Mouse (Mus musculus): Measurements from ENCODE around the gene Abcc8. TPM values are rescaled to one million over a fixed set of nuclear protein-coding genes. Genes with fewer than 3 reads are reported as not detected.

Abcc8 gene
- polyA plus RNA-seq, 1 experiment from 2014 or later: 32.3 TPM

- no peak overlapping the region for H3K9ac ChIP-seq (ENCODE audit: low read length)
- WGBS: 86% methylated on average over 7 of the region's 7 CpGs
- ATAC-seq (replicated peaks; ENCODE audit: extremely low read depth, insufficient read depth, low FRiP score): no peak
- no peaks in the 10 kb centered on the region for H3K36me3 ChIP-seq (ENCODE audit: control insufficient read depth, insufficient read depth)
- H3K9me3 ChIP-seq (replicated peaks; ENCODE audit: control insufficient read depth, low read length): no peaks in the 10 kb centered on the region
- H3K4me1 ChIP-seq (ENCODE audit: control insufficient read depth, insufficient read depth, low read length): no peaks in the 10 kb centered on the region
- H3K4me3 ChIP-seq (ENCODE audit: low read length): no peak overlapping the region
- no peaks in the 10 kb centered on the region for H3K27me3 ChIP-seq (ENCODE audit: control insufficient read depth, insufficient read depth, low read length)
- H3K4me2 ChIP-seq (ENCODE audit: low read depth, low read length): no peak overlapping the region
- H3K27ac ChIP-seq (ENCODE audit: low read length): no peak overlapping the region
These were observed 74.3 kb downstream of the Abcc8 start for GRCm38 (mm10) chr7:46105484-46105883.

GRCm38 (mm10) chr7:46104256-46104915 is 75.4 kb downstream of the Abcc8 start:
- H3K4me1 ChIP-seq (ENCODE audit: control insufficient read depth, insufficient read depth, low read length): no peaks in the 10 kb centered on the region
- no peak overlapping the region for H3K4me3 ChIP-seq (ENCODE audit: low read length)
- no peak overlapping the region for H3K9ac ChIP-seq (ENCODE audit: low read length)
- no peak overlapping the region for H3K4me2 ChIP-seq (ENCODE audit: low read depth, low read length)
- no peak overlapping the region for H3K27ac ChIP-seq (ENCODE audit: low read length)
- H3K27me3 ChIP-seq (ENCODE audit: control insufficient read depth, insufficient read depth, low read length): no peaks in the 10 kb centered on the region
- WGBS: 75% methylated on average over 27 of the region's 27 CpGs
- no peaks in the 10 kb centered on the region for H3K9me3 ChIP-seq (replicated peaks; ENCODE audit: control insufficient read depth, low read length)
- ATAC-seq (replicated peaks; ENCODE audit: extremely low read depth, insufficient read depth, low FRiP score): no peak
- H3K36me3 ChIP-seq (ENCODE audit: control insufficient read depth, insufficient read depth): no peaks in the 10 kb centered on the region

GRCm38 (mm10) chr7:46103771-46104170 is 76.1 kb downstream of the Abcc8 start:
- Histone ChIP-seq H3K4me3 (ENCODE audit: low read length) (no peak overlapping the region), H3K27me3 (ENCODE audit: control insufficient read depth, insufficient read depth, low read length) (no peaks in the 10 kb centered on the region), H3K36me3 (ENCODE audit: control insufficient read depth, insufficient read depth) (no peaks in the 10 kb centered on the region), H3K9me3 (replicated peaks; ENCODE audit: control insufficient read depth, low read length) (no peaks in the 10 kb centered on the region), H3K4me2 (ENCODE audit: low read depth, low read length) (no peak overlapping the region), H3K27ac (ENCODE audit: low read length) (no peak overlapping the region), H3K9ac (ENCODE audit: low read length) (no peak overlapping the region), H3K4me1 (ENCODE audit: control insufficient read depth, insufficient read depth, low read length) (no peaks in the 10 kb centered on the region)
- WGBS: 78% methylated on average over 8 of the region's 8 CpGs
- ATAC-seq (replicated peaks; ENCODE audit: extremely low read depth, insufficient read depth, low FRiP score): no peak

- WGBS: 71% methylated on average over 8 of the region's 8 CpGs
- no peaks in the 10 kb centered on the region for H3K27me3 ChIP-seq (ENCODE audit: control insufficient read depth, insufficient read depth, low read length)
- H3K9ac ChIP-seq (ENCODE audit: low read length): no peak overlapping the region
- H3K9me3 ChIP-seq (replicated peaks; ENCODE audit: control insufficient read depth, low read length): no peaks in the 10 kb centered on the region
- no peaks in the 10 kb centered on the region for H3K4me1 ChIP-seq (ENCODE audit: control insufficient read depth, insufficient read depth, low read length)
- no peak overlapping the region for H3K4me2 ChIP-seq (ENCODE audit: low read depth, low read length)
- H3K27ac ChIP-seq (ENCODE audit: low read length): no peak overlapping the region
- H3K4me3 ChIP-seq (ENCODE audit: low read length): no peak overlapping the region
- ATAC-seq (replicated peaks; ENCODE audit: extremely low read depth, insufficient read depth, low FRiP score): no peak
- no peaks in the 10 kb centered on the region for H3K36me3 ChIP-seq (ENCODE audit: control insufficient read depth, insufficient read depth)
These were observed 76.7 kb downstream of the Abcc8 start for GRCm38 (mm10) chr7:46103075-46103591.

- H3K36me3 ChIP-seq (ENCODE audit: control insufficient read depth, insufficient read depth): no peaks in the 10 kb centered on the region
- peak; percentile 55 for ATAC-seq (replicated peaks; ENCODE audit: extremely low read depth, insufficient read depth, low FRiP score)
- peak within 1 kb of the TSS; percentile 84 for H3K9ac ChIP-seq (ENCODE audit: low read length)
- peaks cover 10% of the 10 kb centered on the region for H3K4me1 ChIP-seq (ENCODE audit: control insufficient read depth, insufficient read depth, low read length)
- H3K9me3 ChIP-seq (replicated peaks; ENCODE audit: control insufficient read depth, low read length): no peaks in the 10 kb centered on the region
- H3K4me2 ChIP-seq (ENCODE audit: low read depth, low read length): peak within 1 kb of the TSS; percentile 71
- peak within 1 kb of the TSS; percentile 62 for H3K4me3 ChIP-seq (ENCODE audit: low read length)
- 1% methylated on average over 30 of the region's 34 CpGs for WGBS
- H3K27ac ChIP-seq (ENCODE audit: low read length): peak within 1 kb of the TSS; percentile 99
- no peaks in the 10 kb centered on the region for H3K27me3 ChIP-seq (ENCODE audit: control insufficient read depth, insufficient read depth, low read length)
These were observed 79.3 kb downstream of the Abcc8 start, which contains the start of gene Kcnj11 for GRCm38 (mm10) chr7:46100563-46100962. Kcnj11 (minus strand) TSS chr7:46100764.

- WGBS: 66% methylated on average over 13 of the region's 13 CpGs
- Histone ChIP-seq H3K27me3 (ENCODE audit: control insufficient read depth, insufficient read depth, low read length) (no peaks in the 10 kb centered on the region), H3K4me2 (ENCODE audit: low read depth, low read length) (peak overlapping the region; percentile 71), H3K36me3 (ENCODE audit: control insufficient read depth, insufficient read depth) (no peaks in the 10 kb centered on the region), H3K9me3 (replicated peaks; ENCODE audit: control insufficient read depth, low read length) (no peaks in the 10 kb centered on the region), H3K9ac (ENCODE audit: low read length) (peak overlapping the region; percentile 84), H3K4me1 (ENCODE audit: control insufficient read depth, insufficient read depth, low read length) (peaks cover 10% of the 10 kb centered on the region), H3K4me3 (ENCODE audit: low read length) (peak overlapping the region; percentile 62), H3K27ac (ENCODE audit: low read length) (peak overlapping the region; percentile 99)
- no peak for ATAC-seq (replicated peaks; ENCODE audit: extremely low read depth, insufficient read depth, low FRiP score)
These were observed 80.2 kb downstream of the Abcc8 start for GRCm38 (mm10) chr7:46099682-46100081.

- Histone ChIP-seq H3K4me1 (ENCODE audit: control insufficient read depth, insufficient read depth, low read length) (peaks cover 10% of the 10 kb centered on the region), H3K9me3 (replicated peaks; ENCODE audit: control insufficient read depth, low read length) (no peaks in the 10 kb centered on the region), H3K4me2 (ENCODE audit: low read depth, low read length) (peak overlapping the region; percentile 71), H3K27ac (ENCODE audit: low read length) (peak overlapping the region; percentile 99), H3K9ac (ENCODE audit: low read length) (peak overlapping the region; percentile 31), H3K27me3 (ENCODE audit: control insufficient read depth, insufficient read depth, low read length) (no peaks in the 10 kb centered on the region), H3K36me3 (ENCODE audit: control insufficient read depth, insufficient read depth) (no peaks in the 10 kb centered on the region), H3K4me3 (ENCODE audit: low read length) (peak overlapping the region; percentile 52)
- 69% methylated on average over 19 of the region's 19 CpGs for WGBS
- ATAC-seq (replicated peaks; ENCODE audit: extremely low read depth, insufficient read depth, low FRiP score): no peak
These were observed 80.9 kb downstream of the Abcc8 start for GRCm38 (mm10) chr7:46098919-46099286.

GRCm38 (mm10) chr7:46098221-46098918 is 81.5 kb downstream of the Abcc8 start:
- Histone ChIP-seq H3K9ac (ENCODE audit: low read length) (peak overlapping the region; percentile 82), H3K9me3 (replicated peaks; ENCODE audit: control insufficient read depth, low read length) (no peaks in the 10 kb centered on the region), H3K36me3 (ENCODE audit: control insufficient read depth, insufficient read depth) (no peaks in the 10 kb centered on the region), H3K27me3 (ENCODE audit: control insufficient read depth, insufficient read depth, low read length) (no peaks in the 10 kb centered on the region), H3K4me2 (ENCODE audit: low read depth, low read length) (peak overlapping the region; percentile 71), H3K4me3 (ENCODE audit: low read length) (peak overlapping the region; percentile 52), H3K27ac (ENCODE audit: low read length) (peak overlapping the region; percentile 99), H3K4me1 (ENCODE audit: control insufficient read depth, insufficient read depth, low read length) (peaks cover 10% of the 10 kb centered on the region)
- peak; percentile 73 for ATAC-seq (replicated peaks; ENCODE audit: extremely low read depth, insufficient read depth, low FRiP score)
- WGBS: 49% methylated on average over 19 of the region's 19 CpGs

- Histone ChIP-seq H3K4me1 (ENCODE audit: control insufficient read depth, insufficient read depth, low read length) (peaks cover 10% of the 10 kb centered on the region), H3K9ac (ENCODE audit: low read length) (peak overlapping the region; percentile 82), H3K36me3 (ENCODE audit: control insufficient read depth, insufficient read depth) (no peaks in the 10 kb centered on the region), H3K27ac (ENCODE audit: low read length) (peak overlapping the region; percentile 99), H3K27me3 (ENCODE audit: control insufficient read depth, insufficient read depth, low read length) (no peaks in the 10 kb centered on the region), H3K4me3 (ENCODE audit: low read length) (peak overlapping the region; percentile 52), H3K9me3 (replicated peaks; ENCODE audit: control insufficient read depth, low read length) (no peaks in the 10 kb centered on the region), H3K4me2 (ENCODE audit: low read depth, low read length) (peak overlapping the region; percentile 71)
- no peak for ATAC-seq (replicated peaks; ENCODE audit: extremely low read depth, insufficient read depth, low FRiP score)
- 25% methylated on average over 4 of the region's 4 CpGs for WGBS
These were observed 82.5 kb downstream of the Abcc8 start for GRCm38 (mm10) chr7:46097319-46097783.

Data from heart, embryonic 16.5 days (tissue).